Mouse (Mus musculus): ENCODE results near the gene Prkch.

- no peak for TF ChIP-seq EP300 (optimal IDR thresholded peaks at IDR 0.05)
- no peak for TF ChIP-seq CTCF (IDR thresholded peaks at IDR 0.05; ENCODE audit: low read depth)
These were observed 220.9 kb downstream of the Prkch start for GRCm38 (mm10) chr12:73805541-73805940.

Measured in stomach, postnatal 0 days (tissue).